Mouse (Mus musculus): ENCODE measurements around the gene Slc6a15. TPM values are rescaled to one million over a fixed set of nuclear protein-coding genes. Genes with fewer than 3 reads are reported as not detected.
A peak's percentile ranks its signal among the peaks of the same experiment; 100 is the strongest.

Slc6a15 gene
- total and polyA plus RNA-seq, 2 experiments from 2014 or later, result 59.5 to 61.4 TPM

DNA sequence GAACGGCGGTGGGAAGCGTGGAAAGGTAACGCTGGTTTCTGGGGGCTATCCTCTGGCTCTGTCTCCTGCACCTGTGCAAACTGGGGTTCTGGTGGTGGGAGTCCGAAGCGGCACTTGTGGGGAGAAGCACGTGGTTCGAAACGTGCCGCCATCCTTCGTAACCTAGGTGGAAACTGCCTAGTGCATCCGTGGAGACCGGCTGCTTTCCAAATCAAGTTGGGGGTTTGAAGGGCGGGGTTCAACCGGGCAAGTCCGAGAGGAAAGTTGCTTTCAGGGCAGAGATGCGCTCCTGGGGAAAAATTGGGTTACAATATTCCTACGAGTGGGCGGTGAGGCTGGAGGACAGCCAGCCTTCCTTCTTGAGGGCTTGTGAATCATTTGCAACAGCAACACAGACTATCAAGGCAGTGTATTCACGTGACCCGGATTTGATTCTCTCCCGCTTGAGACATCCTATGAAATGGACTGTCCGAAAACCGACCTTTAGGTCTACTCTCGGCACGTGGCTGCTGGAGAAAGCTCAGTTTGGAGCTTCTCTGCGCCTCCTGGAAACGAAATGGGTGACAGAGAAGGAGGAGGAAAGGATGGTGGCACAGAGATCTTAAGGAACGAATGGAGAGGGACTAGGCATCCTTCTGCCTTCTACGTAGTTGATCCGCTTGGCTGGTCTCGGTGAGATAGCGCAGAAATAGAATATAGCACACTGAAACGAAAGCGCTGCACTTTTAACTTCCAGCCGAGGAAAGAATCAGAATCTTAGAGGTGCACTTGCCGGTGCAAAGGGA is 905 bp downstream of the Slc6a15 start:
- DNase-seq (ENCODE audit: low spot score) (peak; percentile 48), ATAC-seq (ENCODE audit: low FRiP score) (peak; percentile 62)
- Histone ChIP-seq H3K4me1 (ENCODE audit: insufficient read depth, low read length) (no peaks in the 10 kb centered on the region), H3K4me2 (ENCODE audit: low read depth, low read length, poor library complexity, severe bottlenecking) (peak overlapping the region; percentile 79), H3K36me3 (ENCODE audit: insufficient read depth, low read length) (no peaks in the 10 kb centered on the region), H3K9ac (replicated peaks; ENCODE audit: low read length, poor library complexity, severe bottlenecking) (peak overlapping the region; percentile 65), H3K27ac (ENCODE audit: low read depth, low read length) (peak overlapping the region; percentile 62), H3K4me3 (ENCODE audit: low read depth, low read length) (peak overlapping the region; percentile 66), H3K9me3 (ENCODE audit: low read length) (no peaks in the 10 kb centered on the region), H3K27me3 (ENCODE audit: insufficient read depth, low read length) (no peaks in the 10 kb centered on the region)
- WGBS, result under 1% methylated on average over 37 of the region's 37 CpGs
- TF ChIP-seq CTCF (IDR thresholded peaks at IDR 0.05), result no peak

DNA sequence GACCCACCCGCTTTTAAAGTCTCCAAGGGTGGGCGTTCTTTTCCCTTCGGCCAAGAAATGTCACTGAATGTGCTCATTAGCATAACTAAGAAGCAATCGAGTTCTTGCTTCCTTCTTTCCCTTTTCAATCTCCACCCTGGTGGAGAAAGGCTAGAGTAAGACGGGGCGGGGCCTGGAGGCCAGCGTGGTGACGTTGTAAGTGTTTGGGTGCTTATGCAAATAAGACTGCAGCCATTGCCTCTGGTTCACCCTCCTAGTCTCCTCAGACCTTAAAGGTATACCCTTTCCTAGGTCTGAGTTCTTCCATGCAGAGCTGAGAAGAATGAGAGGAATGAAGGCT is 1.5 kb downstream of the Slc6a15 start:
- Histone ChIP-seq H3K4me3 (ENCODE audit: low read depth, low read length) (peak overlapping the region; percentile 66), H3K4me1 (ENCODE audit: insufficient read depth, low read length) (no peaks in the 10 kb centered on the region), H3K9ac (replicated peaks; ENCODE audit: low read length, poor library complexity, severe bottlenecking) (peak overlapping the region; percentile 65), H3K27me3 (ENCODE audit: insufficient read depth, low read length) (no peaks in the 10 kb centered on the region), H3K9me3 (ENCODE audit: low read length) (no peaks in the 10 kb centered on the region), H3K27ac (ENCODE audit: low read depth, low read length) (peak overlapping the region; percentile 62; the same call in 1 of the 2 replicates), H3K4me2 (ENCODE audit: low read depth, low read length, poor library complexity, severe bottlenecking) (peak overlapping the region; percentile 79), H3K36me3 (ENCODE audit: insufficient read depth, low read length) (no peaks in the 10 kb centered on the region)
- 0% methylated on average over 8 of the region's 8 CpGs for WGBS
- peak; percentile 52 for TF ChIP-seq CTCF (IDR thresholded peaks at IDR 0.05)
- DNase-seq (ENCODE audit: low spot score) (peak; percentile 90), ATAC-seq (ENCODE audit: low FRiP score) (peak; percentile 86)

GRCm38 (mm10) chr10:103402171-103402570 is 34.6 kb downstream of the Slc6a15 start:
- Histone ChIP-seq H3K27me3 (ENCODE audit: insufficient read depth, low read length) (no peaks in the 10 kb centered on the region), H3K9me3 (ENCODE audit: low read length) (no peaks in the 10 kb centered on the region), H3K4me1 (ENCODE audit: insufficient read depth, low read length) (no peaks in the 10 kb centered on the region), H3K27ac (ENCODE audit: low read depth, low read length) (no peak overlapping the region), H3K4me2 (ENCODE audit: low read depth, low read length, poor library complexity, severe bottlenecking) (no peak overlapping the region), H3K36me3 (ENCODE audit: insufficient read depth, low read length) (no peaks in the 10 kb centered on the region), H3K9ac (replicated peaks; ENCODE audit: low read length, poor library complexity, severe bottlenecking) (no peak overlapping the region), H3K4me3 (ENCODE audit: low read depth, low read length) (no peak overlapping the region)
- ATAC-seq (ENCODE audit: low FRiP score), result no peak
- peak; percentile 81 for DNase-seq (ENCODE audit: low spot score)
- TF ChIP-seq CTCF (IDR thresholded peaks at IDR 0.05), result peak; percentile 86
- 19% methylated on average over 4 of the region's 4 CpGs for WGBS

DNA sequence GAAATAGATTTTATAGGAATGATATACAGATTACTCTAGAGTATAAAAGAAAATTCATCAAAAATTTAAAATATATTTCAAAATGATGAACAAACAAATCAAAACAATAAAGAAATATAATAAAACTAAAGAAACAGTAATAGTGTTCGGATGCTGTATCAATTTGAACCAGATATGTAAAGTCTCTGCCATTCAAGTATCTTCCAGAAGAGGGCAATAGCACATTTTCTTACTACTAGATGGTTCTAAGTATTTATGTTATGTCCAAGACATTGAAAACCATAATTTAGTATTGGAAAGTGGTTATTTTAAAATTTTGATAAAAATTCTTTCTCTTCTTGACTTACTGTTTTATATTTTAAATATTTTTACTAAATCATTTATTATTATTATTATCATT is 60.1 kb downstream of the Slc6a15 start:
- Histone ChIP-seq H3K4me2 (ENCODE audit: low read depth, low read length, poor library complexity, severe bottlenecking) (no peak overlapping the region), H3K4me3 (ENCODE audit: low read depth, low read length) (no peak overlapping the region), H3K36me3 (ENCODE audit: insufficient read depth, low read length) (no peaks in the 10 kb centered on the region), H3K4me1 (ENCODE audit: insufficient read depth, low read length) (no peaks in the 10 kb centered on the region), H3K9ac (replicated peaks; ENCODE audit: low read length, poor library complexity, severe bottlenecking) (no peak overlapping the region), H3K9me3 (ENCODE audit: low read length) (no peaks in the 10 kb centered on the region), H3K27me3 (ENCODE audit: insufficient read depth, low read length) (no peaks in the 10 kb centered on the region), H3K27ac (ENCODE audit: low read depth, low read length) (no peak overlapping the region)
- WGBS, result 88% methylated on average over 1 of the region's 1 CpGs
- ATAC-seq (ENCODE audit: low FRiP score), result no peak
- peak; percentile 66 for TF ChIP-seq CTCF (IDR thresholded peaks at IDR 0.05)
- peak; percentile 27 for DNase-seq (ENCODE audit: low spot score)

DNA sequence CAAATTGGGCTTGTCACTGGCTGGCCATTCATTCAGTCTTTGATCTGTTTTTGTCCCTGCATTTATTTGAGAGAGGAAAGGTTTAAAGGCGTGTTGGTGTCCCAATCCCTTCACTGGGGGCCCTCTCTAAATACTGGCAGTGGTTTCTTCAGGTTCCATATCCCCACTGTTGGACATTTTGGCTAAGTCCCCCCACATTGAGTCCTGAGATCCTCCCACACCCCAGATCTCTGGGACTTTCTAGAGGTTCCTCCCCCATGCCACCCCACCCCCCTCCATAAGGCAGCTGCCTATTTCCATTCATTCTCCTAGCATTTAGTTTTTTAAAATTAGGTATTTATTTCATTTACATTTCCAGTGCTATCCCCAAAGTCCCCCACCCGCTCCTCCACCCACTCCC is 75.0 kb downstream of the Slc6a15 start:
- Histone ChIP-seq H3K4me3 (ENCODE audit: low read depth, low read length) (no peak overlapping the region), H3K36me3 (ENCODE audit: insufficient read depth, low read length) (no peaks in the 10 kb centered on the region), H3K9ac (replicated peaks; ENCODE audit: low read length, poor library complexity, severe bottlenecking) (no peak overlapping the region), H3K27ac (ENCODE audit: low read depth, low read length) (no peak overlapping the region), H3K4me2 (ENCODE audit: low read depth, low read length, poor library complexity, severe bottlenecking) (no peak overlapping the region), H3K4me1 (ENCODE audit: insufficient read depth, low read length) (no peaks in the 10 kb centered on the region), H3K27me3 (ENCODE audit: insufficient read depth, low read length) (no peaks in the 10 kb centered on the region), H3K9me3 (ENCODE audit: low read length) (no peaks in the 10 kb centered on the region)
- DNase-seq (ENCODE audit: low spot score) (no peak), ATAC-seq (ENCODE audit: low FRiP score) (0 out of 2 replicates have a peak, but pooled peaks have one; percentile 10)
- WGBS, result 89% methylated on average over 2 of the region's 2 CpGs
- TF ChIP-seq CTCF (IDR thresholded peaks at IDR 0.05), result no peak

GRCm38 (mm10) chr10:103443070-103443469 is 75.5 kb downstream of the Slc6a15 start:
- Histone ChIP-seq H3K9me3 (ENCODE audit: low read length) (no peaks in the 10 kb centered on the region), H3K36me3 (ENCODE audit: insufficient read depth, low read length) (no peaks in the 10 kb centered on the region), H3K4me3 (ENCODE audit: low read depth, low read length) (no peak overlapping the region), H3K4me1 (ENCODE audit: insufficient read depth, low read length) (no peaks in the 10 kb centered on the region), H3K27me3 (ENCODE audit: insufficient read depth, low read length) (no peaks in the 10 kb centered on the region), H3K9ac (replicated peaks; ENCODE audit: low read length, poor library complexity, severe bottlenecking) (no peak overlapping the region), H3K27ac (ENCODE audit: low read depth, low read length) (no peak overlapping the region), H3K4me2 (ENCODE audit: low read depth, low read length, poor library complexity, severe bottlenecking) (no peak overlapping the region)
- ATAC-seq (ENCODE audit: low FRiP score) (peak; percentile 70), DNase-seq (ENCODE audit: low spot score) (peak; percentile 95)
- WGBS, result 42% methylated on average over 3 of the region's 3 CpGs
- TF ChIP-seq CTCF (IDR thresholded peaks at IDR 0.05), result peak; percentile 89

Data from midbrain, postnatal 0 days (tissue).